Mouse (Mus musculus) CD4-positive, CD25-positive, alpha-beta regulatory T cell, adult 2 months (primary cell): ENCODE results near the gene Gm20721.
A peak's percentile ranks its signal among the peaks of the same experiment; 100 is the strongest.
"Not testable (repeated sequence)": the region's sequence is repeated elsewhere in the genome, so short reads cannot be mapped to it uniquely, and the experiment has no call there.

Experiments used
- DNase-seq: peaks from one replicate; pipeline ENCODE4 v3.0.0-alpha.2; 2012; ENCODE audit warnings: low read depth, low spot score

Gm20721 gene

DNA sequence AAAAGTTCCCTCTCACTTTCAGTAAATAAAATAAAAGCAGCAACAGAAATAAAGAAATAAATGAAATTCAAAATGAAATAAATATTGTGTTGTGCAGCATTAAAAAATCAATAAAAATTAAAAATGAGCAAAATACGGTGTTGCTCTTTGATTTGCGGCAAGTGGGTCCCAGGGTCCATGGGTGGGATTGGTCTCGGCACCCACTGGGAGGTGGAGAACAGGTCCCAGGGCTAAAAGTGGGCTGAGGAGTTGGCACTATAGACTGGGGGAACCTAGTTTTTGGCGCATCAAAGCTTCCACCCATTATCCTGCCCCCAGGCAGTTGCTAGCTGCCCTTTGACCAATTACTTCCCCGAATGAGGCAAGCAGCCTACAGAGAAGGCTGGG lies at the start of gene Gm20721:
TSS of gene Gm20721 (minus strand) at position 101 of the 387 bp plus-strand sequence.
- DNase-seq: no peak

DNA sequence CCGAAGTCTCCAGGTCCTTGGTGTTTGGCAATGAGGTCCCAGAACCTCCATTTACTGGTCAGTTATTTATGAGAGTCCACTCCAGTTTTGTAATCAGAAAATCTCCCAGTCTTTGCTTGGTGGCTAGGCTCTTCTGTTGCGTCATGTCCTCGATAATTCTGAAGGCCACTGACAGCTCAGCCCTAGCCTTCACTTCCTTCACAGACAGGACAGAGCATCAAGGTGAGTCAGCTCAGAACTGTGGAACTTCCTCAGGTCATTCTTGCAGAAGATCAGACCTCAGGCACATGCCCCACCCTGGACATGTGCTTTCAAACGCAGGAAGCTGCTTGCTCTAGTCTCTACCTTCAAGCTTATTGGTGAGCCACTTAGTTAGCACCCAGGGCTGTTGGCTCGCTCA lies 46.9 kb upstream of the Gm20721 start:
- DNase-seq: no peak

DNA sequence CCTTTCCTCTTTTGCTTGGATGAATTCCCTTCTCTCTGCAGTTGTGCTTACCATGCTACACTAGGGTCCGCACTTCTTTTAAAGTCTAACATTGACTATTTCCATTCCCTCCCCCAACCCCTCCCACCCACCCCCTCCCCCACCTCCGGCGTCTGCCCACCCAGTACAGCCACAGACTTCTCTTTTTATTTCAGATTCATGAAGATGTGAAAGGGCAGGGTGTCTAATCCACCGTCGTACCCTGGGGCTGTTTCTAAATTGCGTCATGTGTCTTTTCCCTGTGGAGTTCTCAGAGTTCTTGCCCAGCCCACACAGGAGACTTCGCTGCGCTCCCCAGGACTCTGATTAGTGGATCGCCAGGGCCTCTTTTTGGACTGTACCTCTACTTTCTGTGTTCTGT lies 46.0 kb upstream of the Gm20721 start:
- DNase-seq: no peak

DNA sequence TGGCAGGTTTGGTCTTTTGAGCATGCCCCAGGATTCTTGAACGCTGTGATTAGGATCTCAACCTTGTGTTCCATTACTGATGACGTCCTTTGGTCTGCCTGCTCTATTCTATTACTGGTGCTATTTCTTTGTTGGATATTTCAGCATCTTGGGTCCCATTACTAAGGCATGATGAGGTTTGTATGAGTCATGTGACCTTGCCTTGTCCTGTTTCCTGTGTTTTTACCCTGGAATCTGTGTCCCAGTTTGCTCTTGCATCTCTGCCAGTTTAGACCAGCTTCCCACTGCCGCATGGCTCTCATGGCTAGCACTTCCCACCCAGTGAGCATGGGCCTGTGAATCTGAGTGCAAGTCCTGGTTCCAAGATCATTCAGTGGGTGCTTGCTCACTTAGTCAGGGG lies 45.4 kb upstream of the Gm20721 start:
- no peak for DNase-seq

DNA sequence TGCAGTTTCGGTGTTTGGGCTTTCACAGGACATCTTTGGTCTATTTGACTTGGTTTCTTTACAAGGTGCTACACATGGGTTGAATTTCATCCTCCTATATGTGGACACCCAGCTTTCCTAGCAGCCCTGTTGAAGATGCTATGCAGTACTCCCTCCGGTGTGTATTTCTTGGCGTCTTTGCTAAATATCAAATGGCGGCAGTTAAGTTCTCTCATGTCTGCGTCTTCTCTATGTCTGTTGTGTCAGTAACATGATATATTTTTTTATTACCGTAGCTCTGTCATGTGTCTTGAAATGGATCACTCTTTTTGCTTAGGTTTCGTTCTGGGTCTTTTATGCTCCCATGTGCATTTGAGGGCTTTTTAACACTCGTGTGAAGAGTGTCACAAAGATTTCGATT lies 34.5 kb upstream of the Gm20721 start:
- no peak for DNase-seq

DNA sequence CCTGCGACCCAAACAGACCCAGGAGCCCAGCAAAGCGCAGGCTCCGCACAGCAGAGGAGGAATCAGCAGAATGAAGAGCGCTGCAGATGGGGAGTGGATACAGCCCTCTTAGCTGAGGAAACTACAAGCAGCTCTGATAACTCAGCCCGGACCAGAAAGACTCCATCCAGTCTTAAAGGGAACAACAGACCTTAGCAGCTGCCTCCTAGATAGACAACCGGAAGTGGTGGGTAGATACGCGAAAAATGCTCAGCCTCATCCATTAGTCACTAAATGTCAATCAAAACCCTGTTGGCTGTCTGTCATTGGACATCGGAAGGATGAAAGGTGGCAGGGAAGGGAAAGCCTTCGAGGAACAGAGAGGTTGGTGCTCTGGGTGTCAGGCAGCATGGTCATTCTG lies 20.1 kb upstream of the Gm20721 start:
- no peak for DNase-seq

DNA sequence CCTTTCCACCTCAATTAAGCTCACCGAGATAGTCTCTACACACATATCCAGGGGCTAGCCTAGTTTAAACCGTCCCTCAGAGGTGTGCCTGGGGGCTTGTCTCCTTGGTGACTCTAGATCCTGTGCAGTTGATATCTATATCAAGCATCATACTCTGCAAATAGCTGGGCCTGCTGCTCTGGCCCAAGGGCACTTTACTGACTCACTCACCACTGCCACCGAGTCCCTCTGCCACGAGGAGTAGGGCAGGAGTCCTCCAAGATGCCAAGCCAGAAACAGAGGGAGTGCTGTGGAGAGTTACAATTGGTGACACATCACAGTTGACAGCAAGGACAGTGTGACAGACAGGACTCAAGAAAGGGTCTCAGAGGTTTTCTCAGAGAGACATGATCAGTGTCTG lies 13.1 kb upstream of the Gm20721 start:
- no peak for DNase-seq

DNA sequence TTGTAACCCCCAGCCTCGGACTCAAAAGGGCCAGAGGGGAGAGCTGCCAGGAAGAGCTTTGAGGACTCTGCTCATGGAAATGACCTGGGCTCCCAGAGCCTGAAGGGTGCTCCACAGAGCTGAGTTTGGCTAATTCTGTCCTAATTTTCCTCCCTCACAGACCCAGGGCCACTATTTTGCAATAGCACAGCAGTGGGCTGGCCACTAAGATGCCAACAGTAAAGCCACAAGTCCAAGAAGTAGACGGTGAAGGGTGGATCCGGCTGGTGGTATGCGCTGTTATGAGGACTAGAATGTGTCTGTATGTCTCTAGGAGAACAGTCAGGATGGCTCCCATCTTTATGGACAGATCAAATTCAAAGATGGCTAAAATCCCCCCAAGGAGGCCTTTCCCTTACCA lies 12.0 kb upstream of the Gm20721 start:
- DNase-seq: no peak

DNA sequence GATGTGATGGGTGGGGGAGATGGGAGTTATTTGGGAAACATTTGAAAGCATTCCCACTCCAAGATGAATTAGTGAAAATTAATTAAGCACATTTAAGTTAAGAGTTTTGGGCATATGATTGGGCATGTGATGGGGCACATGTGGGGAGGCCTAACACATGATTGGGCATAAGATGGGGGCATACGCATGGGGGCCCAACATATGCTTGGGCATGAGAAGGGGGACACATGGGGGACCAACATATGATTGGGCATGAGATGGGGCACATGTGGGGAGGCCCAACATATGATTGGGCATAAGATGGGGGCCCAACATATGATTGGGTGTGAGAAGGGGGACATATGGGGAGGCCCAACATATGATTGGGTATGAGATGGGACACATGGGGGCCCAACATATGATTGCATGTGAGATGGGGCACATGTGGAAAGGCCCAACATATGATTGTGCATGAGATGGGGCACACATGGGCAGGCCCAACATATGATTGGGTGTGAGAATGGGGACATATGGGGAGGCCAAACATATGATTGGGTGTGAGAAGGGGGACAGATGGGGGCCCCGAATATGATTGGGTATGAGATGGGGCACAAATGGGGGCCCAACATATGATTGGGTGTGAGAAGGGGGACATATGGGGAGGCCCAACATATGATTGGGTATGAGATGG lies 622 bp upstream of the Gm20721 start:
- not testable (repeated sequence) for DNase-seq

DNA sequence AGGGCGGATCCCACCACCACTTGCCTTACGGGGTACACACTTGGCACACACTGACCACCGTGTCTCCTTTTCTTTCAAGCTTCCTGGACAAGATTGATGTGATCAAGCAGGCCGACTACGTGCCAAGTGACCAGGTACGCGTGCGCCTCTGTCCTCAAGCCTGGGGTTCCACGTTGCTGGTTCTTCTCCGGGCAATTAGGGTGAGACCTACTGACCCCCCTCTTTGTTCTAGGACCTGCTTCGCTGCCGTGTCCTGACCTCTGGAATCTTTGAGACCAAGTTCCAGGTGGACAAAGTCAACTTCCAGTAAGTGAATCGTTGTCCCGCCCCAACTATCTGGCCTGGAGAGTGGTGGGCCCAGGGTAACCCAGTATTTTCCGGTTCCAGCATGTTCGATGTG lies 1.5 kb downstream of the Gm20721 start:
- no peak for DNase-seq

DNA sequence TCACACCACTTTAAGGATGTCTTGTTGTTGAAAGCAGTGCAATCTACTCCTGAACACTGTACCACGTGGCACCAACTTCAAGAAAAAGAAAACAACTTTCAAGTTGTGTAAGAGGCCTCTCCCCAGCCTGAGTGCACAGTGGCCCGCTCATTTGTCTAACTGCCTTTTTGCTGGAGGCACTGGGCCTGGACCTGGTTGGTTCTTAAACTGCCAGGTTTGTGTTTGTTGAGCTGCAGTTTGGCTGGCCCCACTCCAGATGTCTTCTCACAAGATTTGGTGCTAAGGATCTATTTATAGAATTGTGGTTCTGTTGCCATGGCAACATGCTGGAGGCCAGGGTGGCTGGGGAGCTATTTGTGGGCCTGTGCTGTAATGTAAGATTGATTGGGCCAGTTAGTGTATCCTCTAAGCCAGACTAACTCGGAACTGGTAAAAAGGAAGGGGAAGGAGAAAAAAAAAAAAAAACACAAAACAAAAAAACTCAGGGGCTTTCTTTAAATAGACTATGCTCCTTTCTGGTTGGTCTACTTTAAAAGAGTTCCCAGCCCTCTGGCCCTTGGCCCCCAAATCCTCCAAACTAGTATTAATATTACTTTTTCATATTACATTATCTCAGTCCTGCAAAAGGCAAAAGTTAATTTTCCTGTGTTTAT lies 2.4 kb downstream of the Gm20721 start:
- DNase-seq: peak; percentile 78

DNA sequence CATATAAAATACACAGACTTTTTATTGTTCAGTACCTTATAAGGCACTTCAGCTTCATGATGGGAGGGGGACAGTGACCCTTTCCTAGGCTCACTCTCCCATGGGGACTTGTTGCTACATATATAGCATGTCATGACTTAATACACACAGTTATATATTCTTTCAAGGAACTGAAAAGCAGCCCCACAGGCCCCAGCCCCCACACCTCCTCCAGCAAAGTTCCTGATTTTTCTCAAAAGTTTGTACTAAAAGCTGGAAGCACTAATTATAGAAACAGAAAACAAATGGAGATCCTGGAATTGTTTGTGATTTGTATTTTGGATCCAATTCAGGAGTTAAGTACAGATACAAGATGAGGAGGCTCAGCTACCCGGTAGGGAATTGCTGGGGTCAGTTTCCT lies 2.9 kb downstream of the Gm20721 start:
- no peak for DNase-seq

DNA sequence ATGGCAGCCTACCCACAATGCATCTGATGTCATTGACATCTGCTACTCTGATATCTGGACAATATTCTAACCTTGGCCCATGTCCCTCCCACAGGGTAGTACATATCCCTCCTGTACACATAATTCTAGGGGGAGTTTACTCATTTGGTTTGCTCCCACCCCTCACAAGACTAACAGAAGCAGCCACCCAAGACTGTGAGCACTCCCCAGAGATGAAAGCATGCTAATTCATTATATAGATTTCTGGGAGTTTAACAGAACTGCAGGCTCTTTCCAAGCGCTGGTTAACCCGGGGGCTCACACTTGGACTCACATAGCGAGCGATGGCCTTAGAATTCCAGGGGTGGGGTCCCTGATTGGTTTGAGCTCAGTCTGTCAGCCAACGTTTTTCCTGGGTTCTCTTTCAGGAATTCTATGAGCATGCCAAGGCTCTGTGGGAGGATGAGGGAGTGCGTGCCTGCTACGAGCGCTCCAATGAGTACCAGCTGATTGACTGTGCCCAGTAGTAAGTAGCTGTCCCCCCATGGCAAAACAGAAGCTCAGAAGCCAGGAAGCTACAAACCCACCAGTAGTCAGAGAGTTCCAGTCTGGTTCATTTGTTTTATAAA lies 3.6 kb downstream of the Gm20721 start:
- DNase-seq: no peak

DNA sequence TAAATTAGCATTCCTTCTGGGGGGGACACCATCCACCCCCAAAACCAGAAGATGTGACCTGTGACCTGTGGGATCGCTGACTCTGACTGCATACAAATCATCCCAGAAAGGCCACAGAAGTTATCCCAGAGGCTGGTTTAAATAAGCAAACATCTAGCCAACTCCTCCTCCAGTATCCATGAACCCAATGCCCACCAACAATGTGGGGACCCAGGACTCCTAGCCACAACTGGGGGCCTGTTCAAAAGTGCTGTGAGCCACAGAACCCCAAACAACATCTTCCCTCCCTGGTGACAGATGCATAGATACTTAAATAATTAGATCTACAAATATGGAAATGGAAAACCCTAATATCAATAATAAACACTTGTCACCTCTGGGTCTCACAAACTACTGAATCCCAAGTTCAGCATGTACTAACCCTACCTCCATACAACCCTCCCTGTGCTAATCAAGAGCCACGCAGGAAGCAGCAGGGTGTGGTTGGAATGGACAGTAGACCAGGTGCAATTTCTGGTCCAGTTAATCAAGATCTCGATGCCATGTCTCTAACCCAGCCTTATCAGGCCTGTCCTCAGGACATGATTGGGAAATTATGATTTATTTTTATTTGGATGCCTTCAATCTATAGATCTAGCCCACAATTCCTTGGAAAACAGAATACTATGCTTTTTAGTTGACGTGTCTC lies 5.5 kb downstream of the Gm20721 start:
- DNase-seq: no peak

DNA sequence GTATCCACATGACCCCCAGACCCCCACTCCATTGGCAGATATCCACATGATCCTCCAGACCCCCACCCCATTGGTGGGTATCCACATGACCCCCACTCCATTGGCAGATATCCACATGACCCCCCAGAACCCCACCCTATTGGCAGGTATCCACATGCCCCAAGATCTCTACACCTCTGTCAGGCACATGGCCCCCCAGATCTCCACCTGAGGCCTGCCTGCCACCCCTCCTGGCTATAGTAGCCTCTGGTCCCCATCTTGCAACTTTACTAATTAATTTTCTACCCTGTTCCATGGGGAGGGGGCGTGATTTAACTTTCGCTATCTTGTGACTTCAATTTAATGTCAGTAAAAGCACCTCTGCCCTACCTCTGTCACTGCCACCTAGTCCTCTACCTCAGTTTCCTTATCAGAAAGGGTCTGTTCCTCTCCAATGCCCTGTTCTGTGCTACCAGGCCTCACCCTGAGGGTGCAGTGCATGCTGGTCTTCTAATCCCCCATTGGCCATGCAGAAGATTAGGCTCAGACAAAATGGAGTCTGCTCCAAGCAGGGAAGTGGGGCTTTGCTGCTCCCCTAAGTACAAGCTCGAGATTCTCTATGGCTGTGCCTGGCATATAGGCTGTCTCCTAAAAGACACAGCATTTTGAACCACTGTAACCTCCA lies 6.2 kb downstream of the Gm20721 start:
- DNase-seq: no peak

DNA sequence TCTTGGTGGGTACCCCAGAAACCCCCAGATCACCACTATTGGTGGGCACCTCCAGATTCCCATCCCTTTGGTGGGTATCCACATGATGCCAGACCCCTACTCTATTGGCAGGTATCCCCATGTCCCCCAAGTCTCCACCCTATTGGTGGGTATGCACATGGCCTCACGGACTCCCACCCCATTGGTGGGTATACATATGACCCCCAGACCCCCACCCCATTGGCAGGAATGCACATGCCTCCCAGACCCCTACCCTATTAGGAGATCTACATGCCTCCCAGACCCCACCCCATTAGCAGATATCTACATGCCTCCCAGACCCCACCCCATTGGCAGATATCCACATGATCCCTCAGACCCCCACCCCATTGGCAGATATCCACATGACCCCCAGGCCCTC lies 6.8 kb downstream of the Gm20721 start:
- no peak for DNase-seq

DNA sequence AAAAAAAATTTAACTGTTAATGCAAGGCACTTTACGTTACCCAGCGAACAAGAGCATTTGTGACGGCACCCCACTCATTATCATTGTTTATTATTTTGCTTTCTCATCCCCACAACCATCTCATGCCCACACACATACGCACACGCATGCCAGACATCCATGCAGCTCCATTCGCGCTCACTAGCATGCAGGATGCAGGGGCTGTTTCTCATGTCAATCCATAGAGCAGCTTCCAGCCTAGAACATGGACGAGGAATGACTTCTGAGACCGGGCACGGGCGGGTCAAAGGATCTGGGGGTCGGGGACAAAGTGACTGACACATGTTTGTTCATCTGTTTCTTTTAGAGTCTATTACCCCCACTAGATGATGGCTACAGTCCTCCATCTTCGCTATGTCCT lies 9.2 kb downstream of the Gm20721 start:
- DNase-seq: no peak

DNA sequence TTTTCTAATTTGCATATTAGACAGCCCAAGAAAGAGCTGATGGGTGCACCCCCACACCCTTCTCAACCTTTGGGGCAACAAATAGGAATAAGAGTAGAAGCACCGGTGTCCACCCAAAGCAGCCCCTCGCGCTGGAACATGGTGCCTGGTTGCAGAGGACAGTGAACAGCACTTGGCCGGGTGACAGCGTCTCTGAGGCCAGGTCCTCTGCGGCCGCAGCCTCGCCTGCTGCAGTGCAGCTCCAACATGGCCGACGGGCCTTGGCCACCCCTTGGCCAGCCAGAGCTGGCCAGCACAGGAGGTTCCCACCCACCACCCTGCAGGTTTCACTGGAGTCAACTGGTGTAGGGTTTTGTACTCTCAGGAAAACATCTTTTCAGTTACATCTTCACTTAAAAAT lies 12.1 kb downstream of the Gm20721 start:
- no peak for DNase-seq

DNA sequence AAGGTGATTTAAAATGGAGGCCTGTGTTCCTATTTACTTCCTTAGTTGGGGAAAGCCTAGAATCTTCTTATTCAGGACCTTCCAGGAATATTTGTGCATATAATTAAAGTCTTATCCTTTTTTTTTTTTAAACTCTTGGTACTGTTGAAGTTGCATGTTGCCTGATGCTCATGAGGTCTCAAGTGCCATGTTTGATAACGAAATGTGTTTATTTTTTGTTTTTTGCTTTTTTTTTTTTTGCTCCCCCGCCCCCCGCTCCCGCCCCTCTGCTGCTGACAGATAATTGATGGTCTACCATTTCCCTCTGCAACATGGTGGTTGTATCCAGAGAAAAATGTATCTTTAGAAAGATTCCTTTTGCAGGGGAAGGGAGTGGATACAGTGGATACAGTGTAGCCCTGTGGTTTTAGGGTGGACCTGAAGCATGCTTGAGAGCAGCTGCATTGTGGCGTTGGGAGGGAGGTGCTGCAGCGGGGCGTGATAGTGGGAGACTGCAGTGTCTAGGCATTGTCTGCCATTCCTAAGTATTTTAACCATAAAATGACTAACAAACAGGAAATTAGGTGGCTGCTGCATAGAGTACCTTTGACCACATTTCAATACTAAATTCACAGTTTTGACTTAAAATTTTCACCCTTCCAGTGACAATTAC lies 13.1 kb downstream of the Gm20721 start:
- DNase-seq: no peak

DNA sequence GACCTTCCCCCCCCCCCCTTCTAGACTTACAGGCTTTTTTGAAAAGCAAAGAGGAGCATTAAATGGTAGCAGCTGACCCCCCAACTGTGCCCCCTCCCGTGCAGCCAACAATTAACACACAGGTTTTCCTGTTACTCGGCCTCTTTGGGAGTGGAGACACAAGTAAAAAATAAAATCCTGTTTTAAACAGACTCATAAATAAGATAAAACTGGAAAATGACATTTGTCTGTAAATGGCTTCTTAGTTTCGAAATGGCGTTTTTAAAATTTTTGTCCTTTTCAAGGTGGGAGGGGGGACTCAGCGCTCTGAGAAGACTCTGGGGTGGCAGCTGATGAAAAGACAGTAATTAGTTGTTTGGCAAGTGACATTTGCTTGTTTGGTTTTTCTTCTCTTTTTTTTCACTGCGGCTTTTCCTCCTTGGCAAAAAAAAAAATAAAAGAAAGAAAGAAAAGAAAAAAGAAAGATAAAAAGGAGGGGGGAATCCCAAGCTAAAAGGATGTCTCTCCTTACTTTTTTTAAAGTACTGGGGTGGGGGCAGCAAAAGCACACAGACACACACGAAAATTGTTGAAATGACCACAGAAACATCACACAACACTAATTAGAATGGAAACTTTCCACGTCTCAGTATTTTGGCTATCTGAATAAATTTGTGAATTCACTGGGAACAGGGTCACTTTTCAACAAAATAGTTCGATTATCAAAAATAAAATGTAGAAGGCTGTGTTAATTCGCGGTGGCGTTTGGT lies 15.1 kb downstream of the Gm20721 start:
- DNase-seq: peak; percentile 50

DNA sequence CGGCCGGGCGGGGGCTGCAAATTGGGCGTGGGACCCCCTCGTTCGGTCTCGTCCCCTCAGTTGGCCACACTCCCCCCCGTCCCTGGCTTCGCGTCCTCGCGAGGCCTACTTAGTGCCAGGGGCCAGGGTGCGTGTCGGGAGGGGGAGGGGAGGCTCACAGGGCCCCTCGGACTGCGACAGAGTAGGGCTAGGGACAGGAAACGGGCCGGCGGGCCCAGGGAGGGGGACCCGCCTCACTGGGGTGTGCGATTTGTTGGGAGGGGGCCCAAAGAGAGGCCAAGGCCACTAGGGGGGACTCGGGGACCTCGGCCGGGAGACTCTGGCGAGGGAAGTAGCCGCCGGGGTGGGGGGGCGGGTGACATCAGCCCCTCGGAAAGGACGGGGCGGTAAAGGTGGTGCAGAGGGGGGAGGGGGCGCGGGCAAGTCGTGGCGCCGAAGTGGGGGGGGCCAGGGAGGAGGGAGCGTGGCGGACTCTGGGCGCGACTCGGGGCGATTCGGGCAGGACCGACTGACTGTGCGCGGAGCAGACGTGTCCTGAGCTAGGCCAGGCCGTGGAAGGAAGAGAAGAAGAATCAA lies 15.8 kb downstream of the Gm20721 start:
- peak; percentile 74 for DNase-seq
